Mouse (Mus musculus) gastrocnemius, adult 2 months (tissue): ENCODE measurements around the gene Galnt3. TPM values are rescaled to one million over a fixed set of nuclear protein-coding genes. Genes with fewer than 3 reads are reported as not detected.
A peak's percentile ranks its signal among the peaks of the same experiment; 100 is the strongest.

Source experiments
- DNase-seq: peaks from one replicate; pipeline ENCODE4 v3.0.0; 2022
- H3K27ac ChIP-seq: fragments of 200-600 bp; 2 replicates; pipeline ENCODE4 v1.8.1; 2022; ENCODE audit warnings: mild to moderate bottlenecking
- H3K4me3 ChIP-seq: fragments of 200-600 bp; 2 replicates; pipeline ENCODE4 v1.8.1; 2022; ENCODE audit warnings: mild to moderate bottlenecking, moderate library complexity
- CTCF ChIP-seq: fragments of 200-600 bp; IDR thresholded peaks from 2 replicates; pipeline ENCODE4 v1.8.1; 2022; ENCODE audit warnings: antibody characterized with exemption, mild to moderate bottlenecking, moderate library complexity
- intact Hi-C: fragments of 180-260 bp; cut with DNase I; formaldehyde crosslinking; loops from one replicate; pipeline ENCODE4 v1.15.1; 2025
- total RNA-seq, 2 experiments: library from RNA; stranded (reverse); gene quantifications; 2 replicates each; pipeline ENCODE4 v1.2.3; 2021

Galnt3 gene
- total RNA-seq, 2 experiments from 2014 or later = 0.10 TPM; not detected in 1

GRCm38 (mm10) chr2:66040611-66041010 is 84.2 kb downstream of the Galnt3 start:
- no peak for DNase-seq
- H3K4me3 ChIP-seq = no peak overlapping the region
- intact Hi-C loops = no loop called here
- H3K27ac ChIP-seq = no peak overlapping the region
- no peak for TF ChIP-seq CTCF

- peak; percentile 43 for DNase-seq
Measured at GRCm38 (mm10) chr2:66034907-66035679, 89.7 kb downstream of the Galnt3 start.

More at GRCm38 (mm10) chr2:66034907-66035679, 89.7 kb downstream of the Galnt3 start:
- Histone ChIP-seq H3K27ac (no peak overlapping the region), H3K4me3 (no peak overlapping the region)
- intact Hi-C loops = no loop called here
- TF ChIP-seq CTCF = no peak

Other genes starting within 250 kb of the Galnt3 start
- 1 to 10 TPM; 1.3 to 1.4 TPM for gene Ttc21b, start 131.6 kb upstream of the Galnt3 start, total RNA-seq